Mouse (Mus musculus) left cerebral cortex, adult 18-20 months (tissue): ENCODE results near the gene Nktr. TPM values are rescaled to one million over a fixed set of nuclear protein-coding genes. Genes with fewer than 3 reads are reported as not detected.

Experiments used
- DNase-seq, 2 experiments: peaks; one replicate each; pipeline ENCODE4 v3.0.0; 2021 to 2022; ENCODE audit warnings: low spot score in 2 of 2, mixed read lengths in 1 of 2
- long read RNA-seq, 2 experiments: library from polyadenylated mRNA; stranded (forward); transcript quantifications; one replicate each; pipeline ENCODE4 v2.0.0; 2021
- total RNA-seq, 2 experiments: library from RNA; stranded (reverse); gene quantifications; 2 replicates each; pipeline ENCODE4 v1.2.3; 2021

Nktr gene
- 100 to 1,000 TPM; 103 to 112 TPM for total RNA-seq
- long read RNA-seq, experiment 1, partial matches to known transcripts, result 3 of 7 reads
- long read RNA-seq, experiment 1, other reads (novel, unspliced or antisense), result 3 of 7 reads
- long read RNA-seq, experiment 2, partial matches to known transcripts, result 2 of 8 reads
- long read RNA-seq, experiment 2, other reads (novel, unspliced or antisense), result 6 of 8 reads

DNA sequence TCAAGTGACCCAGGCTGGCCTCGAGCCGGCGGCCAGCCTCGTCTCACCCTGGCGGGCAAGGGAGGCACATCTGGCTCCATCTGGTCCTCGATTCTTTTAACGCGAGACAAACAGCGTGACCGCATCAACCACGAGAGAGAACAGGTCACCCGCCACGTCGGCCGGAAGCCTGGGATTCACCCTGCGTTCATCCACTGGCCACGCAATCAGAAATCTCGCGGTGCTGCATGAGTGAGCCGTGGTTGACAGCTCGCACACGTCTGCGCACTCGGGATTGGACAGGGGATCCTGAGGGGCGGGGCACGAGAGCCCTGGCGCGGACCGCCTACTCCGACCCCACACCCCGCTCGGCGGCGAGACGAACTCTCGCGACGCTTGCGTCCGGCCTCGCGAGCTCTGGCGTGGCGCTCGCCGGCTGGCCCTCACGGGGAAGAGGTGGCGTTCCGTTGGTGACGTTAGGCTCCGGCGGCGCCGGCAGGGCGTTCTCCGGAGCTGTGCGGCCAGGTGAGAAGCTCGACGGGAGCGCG is at the start of gene Nktr:
Gene Nktr, plus strand, starts transcription at position 378 of the 527 bp plus-strand sequence.
- peak; percentile 98 to 99 for DNase-seq

DNA sequence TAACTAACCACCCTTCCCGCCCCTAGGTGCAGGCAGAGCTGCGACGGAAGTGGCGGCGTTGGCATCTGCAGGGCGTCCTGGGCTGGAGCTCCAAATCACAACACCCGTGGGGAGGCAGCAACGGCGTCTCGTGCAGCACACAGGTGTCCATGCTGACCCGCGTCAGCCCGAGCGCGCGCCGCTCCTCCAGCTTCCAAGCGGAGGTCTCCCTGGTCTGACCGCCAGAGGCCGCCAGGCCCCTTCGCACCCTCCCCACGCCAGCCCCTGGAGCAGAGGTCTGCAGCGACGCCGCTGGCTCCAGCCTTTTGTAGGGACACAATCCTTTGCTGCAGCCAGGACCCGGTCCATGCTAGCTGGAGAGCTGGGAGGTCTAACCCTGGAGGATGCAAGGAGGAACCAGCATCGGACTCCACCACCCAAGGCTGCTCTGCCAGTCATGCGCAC is 49.6 kb upstream of the Nktr start:
- DNase-seq, result peak in 1 of 2 experiments; percentile 38

DNA sequence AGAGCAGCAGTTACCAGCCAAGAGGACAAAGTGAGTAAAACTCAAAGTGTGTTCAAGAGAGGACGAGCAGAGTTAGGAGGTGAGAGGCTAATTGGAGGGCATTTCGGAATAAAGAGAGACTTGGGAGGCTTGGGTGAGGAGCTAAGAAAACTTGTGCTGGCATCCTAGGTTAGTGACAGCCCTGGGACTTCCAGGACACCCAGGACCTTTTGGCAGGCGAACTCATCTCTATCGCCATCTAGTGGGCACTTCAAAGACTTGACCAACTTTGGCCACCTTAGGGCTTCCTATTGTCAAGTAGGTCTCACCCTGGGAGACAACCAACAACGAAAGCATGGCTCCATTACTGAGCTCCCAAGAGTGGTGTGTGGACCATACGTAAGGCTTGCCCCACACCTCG is 47.7 kb upstream of the Nktr start:
- no peak for DNase-seq

DNA sequence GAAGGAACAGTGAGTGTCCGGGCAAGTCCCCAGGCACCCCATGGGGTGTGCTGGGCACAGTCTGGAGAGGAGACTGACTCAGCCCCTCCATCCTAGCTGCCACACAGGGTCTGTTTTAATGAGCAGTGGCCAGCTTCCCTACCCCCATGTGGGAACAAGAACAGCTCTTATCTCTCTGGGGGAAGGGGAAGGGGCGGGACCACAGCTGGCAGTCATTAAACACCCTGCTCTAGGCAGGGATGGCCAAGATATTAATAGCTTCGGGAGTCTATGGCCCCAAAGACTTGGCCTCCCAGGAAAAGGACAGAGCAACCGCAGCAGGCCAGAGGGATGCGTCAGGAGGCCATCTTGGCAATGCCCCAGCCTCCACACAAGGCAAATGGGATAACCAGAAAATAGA is 46.7 kb upstream of the Nktr start:
- DNase-seq, result no peak

DNA sequence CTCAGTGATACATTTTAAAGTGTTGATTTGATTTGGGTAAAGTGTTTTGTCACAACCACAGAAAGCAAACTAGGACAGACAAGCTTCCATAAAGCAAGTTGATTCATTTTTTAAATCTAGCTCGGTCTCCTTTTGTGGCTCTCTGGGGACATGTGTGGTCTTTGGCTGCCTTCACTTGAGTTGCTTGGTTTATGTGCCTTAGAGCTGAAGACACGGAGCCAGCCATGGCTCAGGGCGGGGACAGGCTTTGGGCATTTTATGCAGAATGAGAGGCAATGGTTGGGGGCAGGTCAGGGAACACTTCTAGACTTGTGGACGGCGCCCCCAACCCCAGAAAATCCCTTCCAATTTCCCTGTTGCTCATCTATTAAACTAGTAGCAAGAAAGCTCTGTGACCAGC is 45.3 kb upstream of the Nktr start:
- DNase-seq, result no peak

DNA sequence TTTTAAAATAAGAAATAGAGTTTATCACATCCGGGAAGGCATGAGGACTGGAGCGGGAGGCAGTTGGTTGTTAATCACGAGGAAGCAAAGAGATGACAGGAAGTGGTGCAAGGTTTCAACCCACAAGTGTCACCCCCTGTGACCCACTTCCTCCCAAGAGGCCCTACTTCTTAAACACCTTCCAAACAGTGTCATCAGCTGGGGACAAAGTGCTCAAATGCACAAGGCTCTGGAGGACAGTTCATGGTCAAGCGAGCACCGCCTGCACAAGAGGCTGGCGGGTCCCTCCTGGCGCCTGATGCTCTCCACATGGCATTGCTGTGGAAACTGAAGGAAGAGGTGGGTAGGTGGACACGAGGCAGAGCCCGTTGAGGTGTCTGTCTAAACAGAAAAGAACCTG is 44.0 kb upstream of the Nktr start:
- DNase-seq, result no peak

DNA sequence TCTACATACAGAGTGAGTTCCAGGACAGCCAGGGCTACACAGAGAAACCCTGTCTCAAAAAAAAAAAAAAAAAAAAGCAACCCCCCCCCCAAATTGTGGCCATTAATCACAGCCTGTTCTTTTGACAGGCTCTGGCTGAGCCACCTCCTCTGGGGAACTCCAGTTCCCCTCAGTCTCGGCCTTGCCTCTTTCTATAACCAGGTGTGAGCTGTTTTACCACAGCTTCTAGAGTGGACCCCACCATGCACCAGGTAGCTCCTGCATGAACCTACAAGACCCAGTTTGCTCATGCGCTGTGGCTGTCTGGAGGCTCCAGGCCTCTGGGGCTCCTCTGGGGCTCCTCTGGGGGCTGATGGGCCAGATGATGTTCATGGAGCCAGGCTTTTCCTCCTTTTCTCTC is 43.4 kb upstream of the Nktr start:
- DNase-seq, result no peak

DNA sequence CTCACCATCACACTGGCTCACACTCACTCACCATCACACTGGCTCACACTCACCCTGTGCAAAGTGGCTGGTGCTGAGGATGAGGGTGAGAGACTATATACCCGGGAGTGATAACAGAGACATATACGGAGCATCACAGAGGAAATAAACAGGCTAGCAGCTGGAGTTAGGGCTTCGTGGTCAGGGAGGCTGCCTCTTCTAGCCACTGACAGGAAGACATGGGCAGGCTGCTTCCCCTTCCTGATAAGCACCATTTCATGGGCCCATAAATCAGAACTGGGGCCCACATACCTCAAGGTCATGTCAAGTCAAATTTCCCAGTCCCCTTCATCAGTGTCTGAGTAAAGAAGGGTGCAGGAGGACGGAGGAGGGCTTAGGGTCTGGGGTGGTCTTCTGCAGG is 41.9 kb upstream of the Nktr start:
- no peak for DNase-seq

DNA sequence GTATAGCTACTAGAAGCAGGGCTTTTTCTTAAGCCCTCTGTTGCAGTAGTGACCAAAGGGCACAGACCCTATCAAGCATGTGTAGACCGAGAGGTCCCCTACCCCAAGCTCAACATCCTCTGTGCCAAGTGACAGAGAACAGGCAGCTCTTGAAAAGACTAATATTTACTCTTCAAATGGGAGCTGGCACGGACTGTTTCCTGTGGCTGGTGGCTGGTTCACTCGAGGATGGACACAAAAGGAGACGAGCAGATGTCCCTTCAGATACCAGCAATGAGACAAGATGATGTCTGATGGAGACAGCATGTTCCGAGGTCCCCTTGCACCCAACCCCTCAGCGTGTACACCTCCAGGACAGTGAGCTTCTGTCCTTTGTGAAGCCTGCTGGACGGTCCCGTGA is 41.5 kb upstream of the Nktr start:
- no peak for DNase-seq

DNA sequence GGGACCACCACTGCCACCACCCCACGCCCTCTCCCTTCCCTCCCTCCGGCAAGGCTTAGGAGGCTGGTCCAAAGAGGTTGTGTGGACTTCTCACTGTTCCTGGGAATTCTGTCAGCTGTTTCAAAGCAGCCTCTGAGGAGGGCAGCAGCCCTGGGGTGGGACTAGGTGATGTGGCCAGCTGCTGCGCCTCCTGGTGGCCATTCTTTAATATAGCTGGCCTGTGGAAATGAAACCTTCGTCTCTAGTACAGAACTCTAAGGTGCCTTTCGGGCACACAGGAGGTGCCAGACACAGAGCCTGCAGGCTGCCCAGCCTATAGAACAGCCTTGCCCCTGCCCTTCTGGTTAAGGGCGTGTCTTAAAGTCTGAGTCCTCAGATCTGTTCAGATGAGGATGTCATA is 39.4 kb upstream of the Nktr start:
- DNase-seq, result peak in 1 of 2 experiments; percentile 51

DNA sequence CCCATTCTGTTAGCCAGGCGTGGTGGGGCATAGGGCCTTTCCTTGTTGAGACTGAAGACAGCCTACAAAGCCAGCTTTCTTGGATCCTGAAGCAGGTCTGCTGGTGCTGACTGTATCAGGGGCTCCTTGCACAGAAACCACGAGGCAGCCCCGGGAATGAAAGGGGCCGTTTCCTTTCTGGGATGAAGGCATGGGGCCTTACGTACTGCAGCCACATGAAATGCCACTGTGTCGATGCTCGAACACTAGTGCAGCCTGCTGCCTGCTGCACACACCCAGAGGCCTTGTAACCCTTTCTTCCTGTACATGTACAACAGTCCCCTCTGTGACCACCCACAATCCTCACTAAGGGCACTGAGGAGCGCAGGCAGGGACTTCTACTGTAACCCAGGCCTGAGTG is 37.8 kb upstream of the Nktr start:
- no peak for DNase-seq

DNA sequence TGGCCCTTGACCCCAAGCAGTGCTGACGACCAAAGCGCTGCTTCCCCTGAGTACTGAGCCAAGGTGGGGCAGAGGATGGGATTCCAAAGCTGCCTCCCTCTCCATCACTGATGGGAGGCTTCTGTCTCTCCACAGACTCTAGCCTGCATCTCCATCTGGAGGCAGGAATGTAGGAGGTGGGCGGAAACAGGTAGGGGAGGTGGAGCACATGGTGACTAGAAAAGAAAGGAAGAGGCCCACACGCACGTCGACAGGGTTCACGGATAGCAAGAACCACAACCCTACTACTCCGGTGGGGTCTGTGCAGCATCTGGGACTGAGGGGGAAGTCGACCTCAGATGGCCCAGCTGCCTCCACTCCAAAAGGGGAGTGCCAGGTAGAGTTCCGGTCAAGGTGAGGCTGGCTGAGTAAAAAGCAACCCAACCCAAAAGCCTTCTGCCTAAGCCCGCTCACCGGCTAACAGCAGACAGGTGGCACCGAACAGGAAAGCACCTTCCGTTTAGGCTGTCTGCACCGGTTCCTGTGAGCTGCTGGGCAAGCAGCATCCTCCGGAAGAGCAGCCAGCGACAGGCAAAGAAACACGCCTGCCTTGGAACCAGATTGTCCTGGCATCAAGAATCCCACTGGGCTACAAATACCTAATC is 36.8 kb upstream of the Nktr start:
- DNase-seq, result no peak

DNA sequence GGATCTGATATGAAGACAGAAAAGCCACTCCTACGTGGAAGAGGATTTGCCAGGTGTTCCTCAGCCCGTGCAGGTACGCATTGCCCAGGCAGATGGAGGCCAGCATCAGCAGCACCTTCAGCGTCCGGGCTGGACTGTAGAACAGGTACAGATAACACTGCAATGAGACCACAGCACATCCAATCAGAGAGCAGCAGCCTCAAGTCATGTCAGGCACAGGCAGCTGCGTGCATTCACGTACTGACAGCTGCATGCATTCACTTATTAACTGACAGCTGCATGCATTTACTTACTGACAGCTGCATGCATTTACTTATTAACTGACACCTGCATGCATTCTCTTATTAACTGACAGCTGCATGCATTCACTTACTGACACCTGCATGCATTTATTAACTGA is 34.3 kb upstream of the Nktr start:
- no peak for DNase-seq

DNA sequence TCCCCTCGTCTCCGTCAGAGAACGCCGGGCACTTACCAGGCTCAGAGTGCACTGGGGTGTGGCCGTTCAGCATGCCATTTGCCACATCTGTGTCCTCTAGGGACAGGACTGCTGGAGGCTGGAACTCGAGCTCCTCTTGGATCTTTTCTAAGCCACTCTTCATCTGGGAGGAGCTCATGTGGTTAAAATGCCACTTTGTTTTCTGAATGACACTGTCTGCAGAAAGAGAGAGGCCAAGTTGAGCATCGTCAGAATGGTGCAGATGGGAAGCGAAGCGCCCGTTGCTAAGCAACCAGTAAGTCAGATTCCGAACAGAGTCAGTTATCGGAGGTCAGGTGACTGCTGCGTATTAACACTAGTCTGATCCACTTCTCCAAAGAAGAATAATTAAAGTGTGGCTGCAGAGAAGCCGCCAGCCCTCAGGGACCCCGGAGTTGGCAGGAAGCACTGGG is 28.7 kb upstream of the Nktr start:
- DNase-seq, result peak; percentile 29 to 54

DNA sequence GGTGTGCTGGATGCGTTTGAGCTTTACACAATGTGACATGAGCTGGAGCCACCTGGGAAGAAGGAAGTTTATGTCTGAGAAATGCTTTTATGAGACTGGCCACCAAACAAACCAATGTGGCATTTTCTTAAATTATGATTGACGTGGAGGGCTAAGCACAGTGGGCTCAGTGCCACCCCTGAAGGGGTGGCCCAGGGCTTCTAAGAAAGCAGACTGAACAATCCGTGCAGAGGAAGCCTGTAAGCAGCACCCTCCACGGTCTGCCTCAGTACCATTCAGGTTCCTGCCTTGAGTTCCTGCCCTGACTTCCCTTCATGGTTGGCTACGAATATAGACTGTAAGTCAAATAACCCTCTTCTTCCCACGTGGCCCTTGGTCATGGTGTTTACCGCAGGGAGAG is 28.2 kb upstream of the Nktr start:
- no peak for DNase-seq

DNA sequence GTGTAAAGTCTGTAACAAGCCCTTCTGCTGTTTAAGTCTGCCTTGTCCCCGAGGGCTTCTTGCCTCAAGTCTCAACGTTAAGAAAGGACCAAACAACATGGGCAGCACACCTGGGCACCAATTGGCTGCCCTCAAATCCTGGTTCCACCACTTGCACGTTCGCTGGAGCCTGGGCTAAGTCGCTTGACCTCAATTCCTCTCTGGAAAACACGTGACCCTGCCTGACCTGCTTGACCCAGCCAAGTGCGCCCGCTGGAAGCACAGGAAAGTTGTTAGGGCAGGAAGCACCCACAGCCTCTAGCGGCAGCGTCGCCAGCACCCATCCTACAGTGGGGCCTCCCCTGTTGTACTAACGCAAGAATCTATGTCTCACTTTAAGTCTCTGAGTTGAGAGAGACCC is 24.2 kb upstream of the Nktr start:
- DNase-seq, result no peak

DNA sequence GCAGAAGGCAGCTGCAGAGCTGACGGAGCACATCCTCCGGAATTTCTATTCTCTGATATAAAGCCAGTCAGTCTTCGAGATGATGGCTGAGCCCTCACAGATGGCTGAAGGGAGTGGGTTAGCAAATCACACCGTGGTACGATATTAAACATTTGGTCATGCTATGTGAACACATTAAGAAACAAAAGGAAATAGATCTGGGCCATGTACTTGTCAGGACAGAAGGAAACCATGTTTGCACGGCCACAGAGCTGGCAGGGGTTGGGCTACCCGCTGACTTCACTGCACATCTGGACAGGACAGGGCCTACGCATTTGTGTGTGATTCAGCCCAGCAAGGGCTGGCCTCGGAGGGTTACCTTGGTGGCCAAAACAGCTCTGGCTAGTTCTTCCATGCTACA is 22.3 kb upstream of the Nktr start:
- no peak for DNase-seq

DNA sequence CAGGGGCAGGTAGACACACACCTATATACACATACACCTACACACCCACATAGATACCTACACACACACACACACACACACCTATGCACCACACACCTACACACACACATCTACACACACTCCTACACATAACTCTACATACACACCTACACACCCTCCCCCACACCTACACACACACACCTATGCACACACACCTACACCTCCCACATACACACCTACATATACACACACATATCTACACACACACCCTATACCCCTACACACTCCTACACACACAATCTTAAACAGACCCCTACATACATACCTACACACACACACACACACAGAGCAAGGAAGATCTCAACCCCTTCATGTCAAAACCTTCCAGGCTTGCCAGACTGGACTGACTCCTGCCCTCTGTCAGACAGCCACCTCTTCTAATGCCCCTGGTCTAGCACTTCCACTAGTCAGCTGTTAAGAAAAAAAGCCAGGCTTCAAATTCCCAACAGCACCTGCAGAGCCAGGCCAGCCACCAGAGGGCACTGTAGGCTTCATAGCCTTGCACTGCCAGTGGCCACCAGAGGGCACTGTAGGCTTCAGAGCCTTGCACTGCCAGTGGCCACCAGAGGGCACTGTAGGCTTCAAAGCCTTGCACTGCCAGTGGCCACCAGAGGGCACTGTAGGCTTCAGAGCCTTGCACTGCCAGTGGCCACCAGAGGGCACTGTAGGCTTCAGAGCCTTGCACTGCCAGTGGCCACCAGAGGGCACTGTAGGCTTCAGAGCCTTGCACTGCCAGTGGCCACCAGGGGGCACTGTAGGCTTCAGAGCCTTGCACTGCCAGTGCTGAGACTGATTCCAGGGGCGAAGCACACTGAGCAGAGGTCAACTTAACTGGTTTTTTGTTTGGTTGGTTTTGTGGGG is 21.6 kb upstream of the Nktr start:
- peak; percentile 42 to 50 for DNase-seq

DNA sequence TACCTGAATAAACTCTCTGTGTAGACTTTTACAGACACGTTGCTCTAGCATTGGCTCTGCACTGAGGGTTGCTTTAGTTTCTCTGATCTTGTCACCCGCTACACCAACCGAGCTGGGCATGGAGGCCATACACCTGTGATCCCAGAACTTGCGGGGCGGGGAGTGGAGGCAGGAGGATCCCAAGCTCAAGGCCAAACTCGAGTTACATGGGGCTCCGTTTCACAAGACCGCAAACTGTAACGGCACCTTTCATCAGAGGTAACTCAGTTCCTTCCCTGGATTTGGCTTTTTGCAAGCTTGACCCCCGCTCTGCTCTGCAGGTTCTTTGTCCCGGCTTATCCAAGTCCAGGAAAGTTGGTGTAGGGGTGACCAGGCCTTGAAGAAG is 14.7 kb upstream of the Nktr start:
- peak in 1 of 2 experiments; percentile 1 for DNase-seq

DNA sequence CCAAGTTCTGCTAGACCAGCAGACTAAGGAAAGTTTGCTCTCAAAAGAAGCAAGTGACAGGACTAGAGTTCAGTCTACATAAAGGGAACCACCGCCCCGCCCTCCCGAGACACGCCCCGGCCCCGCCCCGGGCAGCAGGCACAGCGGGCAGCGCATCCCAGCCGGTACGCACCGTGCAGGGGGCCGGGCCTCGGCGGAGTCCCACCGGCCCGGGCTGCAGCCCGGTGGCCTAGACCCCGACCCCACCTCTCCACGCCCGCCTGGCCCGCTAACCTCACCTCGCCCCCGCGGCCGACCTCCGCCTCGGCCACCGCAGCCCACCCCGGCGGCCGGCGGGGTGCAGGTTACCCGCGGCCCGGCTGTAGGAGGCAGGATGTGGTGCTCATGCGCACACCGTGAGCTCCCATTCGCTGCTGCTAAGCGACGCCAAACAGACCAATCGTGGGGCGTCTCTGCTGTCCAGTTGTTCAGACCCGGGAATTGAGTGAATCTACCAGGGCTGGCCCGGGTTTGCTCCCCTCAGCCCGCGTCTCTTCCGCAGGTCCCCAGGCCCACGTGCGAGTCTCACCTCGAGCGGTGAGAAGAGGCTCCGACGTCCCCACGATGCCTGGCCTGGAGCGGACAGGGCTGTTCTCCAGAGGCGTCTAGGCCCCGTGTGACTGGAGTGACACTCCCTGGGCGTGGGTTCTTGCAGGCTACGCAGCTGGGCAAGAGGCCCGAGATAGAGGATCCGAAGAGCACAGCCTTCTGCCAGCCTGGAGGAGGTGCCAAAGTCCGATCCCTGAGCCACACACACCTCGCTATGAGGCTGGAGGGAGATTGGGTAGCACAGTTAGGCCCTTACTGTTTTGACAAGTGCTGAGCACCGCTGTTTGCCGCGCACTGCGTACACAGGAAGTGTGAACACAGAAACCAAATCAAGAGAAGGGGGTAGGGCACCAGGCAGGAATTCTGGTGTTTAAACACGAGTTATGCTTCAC is 14.0 kb upstream of the Nktr start, which contains the start of gene Sec22c:
Gene Sec22c, minus strand, starts transcription at position 845 of the 980 bp plus-strand sequence.
- DNase-seq, result peak; percentile 80 to 91
